Mouse (Mus musculus): Measurements from ENCODE around the gene Auts2.
A peak's percentile ranks its signal among the peaks of the same experiment; 100 is the strongest.

DNA sequence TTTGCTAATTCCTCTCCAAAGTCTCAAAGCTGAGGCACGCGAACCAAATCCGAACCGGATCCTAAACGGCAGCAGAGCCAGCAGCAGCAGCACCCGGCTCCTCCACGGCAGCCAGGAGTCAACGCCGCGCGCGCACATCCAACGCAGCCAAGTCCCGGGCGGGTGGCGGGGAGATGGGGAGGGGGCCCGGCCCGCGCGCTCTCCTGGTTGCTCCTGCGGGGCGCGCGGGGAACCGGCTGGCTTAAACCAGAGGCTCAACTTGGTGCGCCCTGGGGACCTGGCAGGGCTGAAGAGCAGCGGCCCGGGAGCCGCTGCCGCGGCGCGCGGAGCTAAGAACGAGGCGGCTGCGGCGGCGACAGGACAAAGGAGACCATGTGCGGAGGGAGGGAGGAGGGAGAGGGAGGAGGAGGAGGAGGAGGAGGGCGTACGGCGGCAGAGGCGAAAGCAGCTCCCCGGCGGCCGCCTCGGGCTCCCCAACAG, 1005.3 kb downstream of the Auts2 start:
- TF ChIP-seq HCFC1 (IDR thresholded peaks at IDR 0.05; ENCODE audit: borderline replicate concordance, insufficient read depth, low read length) (peak; percentile 15; the same call in 1 of the 2 replicates), CHD2 (IDR thresholded peaks at IDR 0.05; ENCODE audit: low read depth, low read length) (no peak), MAFK (IDR thresholded peaks at IDR 0.05; ENCODE audit: insufficient read depth, low read depth, low read length) (no peak)
